Mouse (Mus musculus) heart, postnatal 4 days (tissue): ENCODE results near the gene Pitpnm3. TPM values are rescaled to one million over a fixed set of nuclear protein-coding genes. Genes with fewer than 3 reads are reported as not detected.

ENCODE experiments used
- DNase-seq: peaks from one replicate; pipeline ENCODE4 v3.0.0; 2021
- total RNA-seq, 2 experiments: library from RNA; stranded (reverse); gene quantifications; 2 replicates each; pipeline ENCODE4 v1.2.3; 2021

Pitpnm3 gene
- total RNA-seq, 2 experiments from 2014 or later = 1.7 TPM

DNA sequence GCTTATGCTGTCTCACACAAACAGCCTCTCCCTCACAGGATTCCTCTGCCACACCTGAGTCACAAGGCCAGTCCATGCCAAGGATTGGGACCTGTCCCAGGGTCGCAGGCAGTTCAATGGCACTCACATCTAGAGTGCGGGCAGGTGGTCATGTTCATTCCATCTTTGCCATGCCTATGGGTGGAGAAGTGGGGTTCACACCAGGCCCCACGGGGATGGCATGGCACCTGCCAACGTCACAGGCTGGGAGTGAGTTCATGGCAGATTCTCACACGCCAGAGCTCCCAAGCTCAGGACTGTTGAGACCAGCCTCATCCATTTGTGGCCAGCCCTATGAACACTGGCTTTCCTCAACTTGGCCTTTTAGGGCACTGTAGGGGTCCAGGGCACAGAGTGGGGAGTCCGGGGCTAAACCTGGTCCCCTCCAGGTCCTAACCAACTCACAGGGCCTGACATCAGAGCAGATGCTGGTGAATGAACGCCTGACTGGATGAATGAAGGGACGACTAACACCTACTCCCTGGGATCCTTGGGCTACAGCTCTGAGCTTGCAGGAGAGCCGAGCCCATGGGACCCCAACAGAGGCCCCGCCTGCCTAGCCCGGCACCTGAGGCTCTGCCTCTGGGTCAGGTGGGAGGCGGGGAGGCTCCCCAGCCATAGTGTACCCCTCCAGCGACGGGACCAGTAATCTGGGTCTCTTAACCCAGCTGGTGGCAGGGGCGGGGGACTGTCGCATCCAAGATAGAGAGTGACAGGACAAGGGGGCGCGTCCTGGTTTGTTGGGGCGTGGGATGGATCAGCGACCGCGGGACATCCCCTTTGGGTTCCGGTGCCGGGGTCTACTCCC lies 819 bp downstream of the Pitpnm3 start:
- no peak for DNase-seq

DNA sequence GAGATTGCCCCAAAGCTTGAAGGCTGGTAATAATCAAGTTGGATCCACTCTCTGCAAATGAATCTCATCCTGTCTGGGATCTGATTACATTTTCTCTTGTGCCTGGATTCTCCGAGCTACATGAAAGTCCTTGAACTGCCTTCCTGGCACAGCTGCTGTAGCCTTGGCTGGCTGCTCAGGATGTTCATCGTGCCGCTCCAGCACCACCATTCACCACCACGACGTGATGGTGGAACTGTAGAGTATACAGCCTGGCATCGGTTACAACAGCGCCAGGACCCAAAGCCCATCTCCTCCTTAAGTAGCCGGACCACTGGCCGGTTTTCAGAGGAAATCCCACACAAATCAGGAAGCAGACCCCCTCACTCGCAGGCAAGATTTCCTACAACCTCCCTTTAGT lies 2.5 kb downstream of the Pitpnm3 start:
- DNase-seq = peak; percentile 17

DNA sequence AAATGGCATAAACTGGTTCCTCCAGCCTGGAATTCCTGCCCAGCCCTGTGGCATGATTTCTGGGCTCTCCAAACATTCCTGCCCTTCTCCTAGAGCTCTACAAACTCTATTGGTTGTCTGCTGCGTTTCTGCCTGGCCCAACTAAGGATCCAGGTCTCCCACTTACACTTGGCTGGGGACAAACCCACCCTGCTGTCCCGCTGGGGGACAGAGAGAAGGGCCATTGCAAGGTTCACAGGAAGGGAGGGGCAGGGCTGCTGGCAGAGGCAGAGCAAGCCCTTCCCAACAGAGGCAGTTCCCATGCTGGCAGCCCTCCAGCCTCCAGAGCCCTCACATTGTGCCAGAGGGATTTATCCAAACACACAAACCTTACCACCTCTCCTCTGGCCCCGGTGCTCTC lies 3.3 kb downstream of the Pitpnm3 start:
- peak; percentile 84 for DNase-seq

DNA sequence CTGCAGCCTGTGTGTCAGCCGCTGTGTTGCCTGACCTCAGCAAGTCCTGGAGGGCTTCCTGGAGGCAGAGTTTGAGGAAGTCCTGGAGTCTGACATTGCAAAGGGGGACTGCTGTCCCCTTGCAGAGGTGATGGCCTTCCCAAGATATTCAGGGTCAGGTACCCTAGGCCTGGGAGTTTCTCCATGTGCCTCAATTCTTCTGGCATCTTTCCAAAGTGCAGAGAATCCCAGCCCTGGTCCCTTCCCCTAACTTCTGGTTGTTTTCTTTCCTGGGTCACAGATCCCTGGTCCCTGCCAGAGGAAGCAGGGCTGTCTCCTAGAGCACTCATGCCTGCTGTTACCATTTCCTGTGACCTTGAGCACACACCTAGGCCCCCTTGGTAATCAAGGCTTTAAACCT lies 3.9 kb downstream of the Pitpnm3 start:
- DNase-seq = no peak

DNA sequence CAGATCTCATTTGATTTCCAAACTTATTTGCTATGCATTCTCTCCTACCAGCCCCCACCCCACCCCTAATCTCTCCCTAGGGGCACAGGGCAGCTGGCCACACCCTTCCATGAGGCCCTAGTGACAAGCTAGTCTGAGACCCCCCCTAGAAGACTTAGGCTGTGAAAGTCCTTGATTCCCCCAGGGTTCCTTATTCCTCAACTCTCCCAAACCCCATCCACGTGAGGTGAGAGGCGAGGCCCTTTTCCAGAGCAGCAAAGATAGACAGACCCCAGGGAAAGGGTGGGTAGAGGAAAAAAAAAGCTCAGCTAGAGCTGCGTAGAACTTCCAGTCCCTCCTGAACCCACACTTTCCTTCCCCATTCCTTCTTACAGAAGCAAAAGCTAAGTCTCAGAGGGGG lies 4.7 kb downstream of the Pitpnm3 start:
- no peak for DNase-seq

DNA sequence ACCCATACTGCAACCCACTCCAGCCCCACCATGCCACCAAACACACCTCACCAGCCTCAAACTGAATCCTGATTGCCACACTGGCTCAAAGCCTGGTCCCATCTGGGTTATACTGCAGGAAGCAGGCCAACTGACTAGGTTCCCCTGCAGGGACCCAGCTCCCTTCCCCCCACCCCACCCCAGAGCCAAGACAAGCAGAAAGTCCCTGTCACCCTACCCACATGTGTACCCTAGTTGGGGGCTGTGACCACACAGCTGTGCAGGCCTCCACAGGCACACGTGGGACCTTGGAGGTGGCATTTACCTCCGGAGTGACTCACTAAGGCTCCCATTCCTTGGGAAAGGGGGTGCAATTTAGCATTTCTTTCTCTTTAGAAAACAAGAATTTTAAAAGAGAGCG lies 5.1 kb downstream of the Pitpnm3 start:
- no peak for DNase-seq

DNA sequence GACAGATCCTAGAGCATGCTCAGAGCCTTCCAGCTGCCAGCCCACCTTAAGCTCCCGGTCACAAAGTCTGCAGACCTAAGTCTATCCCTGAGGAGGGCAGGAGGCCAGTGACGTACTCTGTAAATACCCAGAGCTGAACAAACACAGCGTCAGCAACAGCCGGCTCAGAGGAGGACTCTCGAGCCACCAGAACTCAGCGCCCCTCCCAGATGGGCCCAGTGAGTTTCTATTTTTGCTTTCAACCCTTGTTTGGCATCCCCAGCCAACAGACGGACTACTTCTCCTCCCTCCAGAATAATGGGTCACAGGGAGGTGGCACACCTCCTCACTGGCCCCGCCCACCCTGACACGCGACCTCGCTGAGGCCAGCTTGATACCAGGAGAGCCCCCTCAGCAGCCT lies 5.6 kb downstream of the Pitpnm3 start:
- DNase-seq = peak; percentile 79

DNA sequence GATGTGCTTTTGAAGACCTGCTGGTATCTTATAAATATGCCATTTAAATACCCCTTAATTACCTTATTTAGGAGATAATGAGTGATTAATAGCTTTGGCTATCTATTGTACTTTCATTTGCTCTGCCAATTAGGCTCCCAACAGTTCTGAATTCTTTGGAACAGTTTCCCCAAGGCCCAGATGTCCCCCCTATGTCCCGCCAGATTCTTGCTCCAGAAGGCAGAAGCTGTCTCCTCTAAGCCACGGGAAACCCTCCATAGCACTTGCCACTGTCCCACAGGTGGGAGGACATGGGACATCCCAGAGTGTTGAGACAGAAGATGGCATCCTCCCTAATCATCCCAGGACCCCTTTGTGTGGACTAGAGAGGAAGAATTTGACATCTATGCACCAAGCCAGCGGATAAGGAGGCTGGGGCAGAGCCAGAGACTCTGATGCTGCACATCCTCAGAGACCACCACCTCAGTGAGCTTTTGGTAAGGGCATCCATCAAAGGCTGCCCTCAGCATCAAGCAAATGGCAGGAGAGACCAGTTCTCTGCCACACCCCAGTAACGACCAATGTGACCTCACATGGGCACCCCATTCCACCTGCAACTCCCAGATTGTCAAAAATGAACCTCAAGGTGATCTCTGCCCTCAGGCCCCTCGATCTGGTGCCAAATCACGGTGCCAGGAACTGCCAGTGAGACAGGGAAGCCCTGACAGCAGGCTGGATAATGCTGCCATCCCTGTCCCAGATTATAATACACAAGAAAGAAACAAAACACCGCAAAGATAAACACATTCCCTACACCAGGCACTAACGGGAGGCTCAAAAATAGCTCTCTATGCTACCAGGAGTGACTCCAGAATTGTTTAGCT lies 6.3 kb downstream of the Pitpnm3 start:
- DNase-seq = peak; percentile 22

DNA sequence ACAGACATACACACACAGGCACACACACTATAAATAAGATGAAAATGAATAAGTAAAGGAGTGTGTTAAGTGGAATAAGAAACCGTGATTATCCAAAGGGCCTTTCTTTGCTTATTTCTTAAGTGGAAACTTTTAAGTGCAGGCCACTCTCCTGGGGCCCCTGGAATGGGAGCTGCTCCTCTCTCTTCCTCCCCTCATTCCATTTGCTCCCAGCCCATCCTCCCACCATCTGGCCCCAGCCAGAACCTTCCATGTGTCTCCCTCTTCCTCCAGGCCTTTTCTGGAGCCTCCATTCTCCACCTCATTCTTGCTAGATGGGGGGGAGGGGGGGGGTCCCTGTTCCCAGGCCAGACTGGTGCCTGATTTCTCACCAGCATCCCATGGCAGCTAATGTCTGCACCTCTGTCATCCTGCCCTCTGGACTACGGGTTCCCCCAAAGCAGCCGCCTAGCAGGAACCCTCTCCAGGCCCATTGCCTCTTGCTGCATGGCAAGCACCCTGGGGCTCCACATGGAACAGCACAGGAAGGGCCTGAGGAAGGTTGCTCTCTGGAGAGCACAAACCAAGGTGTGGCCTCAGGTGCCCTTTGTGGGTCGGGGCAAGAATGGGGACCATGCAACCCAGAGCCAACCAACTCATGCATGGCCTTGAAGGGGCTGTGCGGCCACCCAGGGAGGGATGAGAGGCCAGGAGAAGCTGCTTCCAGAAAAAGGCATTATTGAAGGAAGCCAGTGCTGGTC lies 8.0 kb downstream of the Pitpnm3 start:
- no peak for DNase-seq

DNA sequence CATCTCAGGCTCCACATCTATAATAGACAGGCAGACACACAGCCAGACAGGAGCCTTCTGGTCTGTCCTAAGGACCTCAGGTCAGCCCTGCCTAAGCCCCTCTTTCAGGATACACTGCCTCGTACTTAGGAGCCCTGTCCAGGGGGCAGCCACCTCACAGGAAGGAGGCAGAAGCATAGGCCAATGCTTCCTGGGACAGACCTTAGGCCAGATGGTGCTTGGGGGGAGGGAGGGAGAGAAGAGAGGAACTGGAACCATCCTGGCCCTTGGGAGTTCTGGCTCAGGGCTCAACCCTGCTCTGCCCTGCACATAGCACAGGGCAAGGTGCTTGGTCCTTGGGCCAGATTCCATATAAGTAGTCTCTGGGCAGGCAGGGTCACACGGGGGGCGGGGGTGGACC lies 9.8 kb downstream of the Pitpnm3 start:
- DNase-seq = no peak

DNA sequence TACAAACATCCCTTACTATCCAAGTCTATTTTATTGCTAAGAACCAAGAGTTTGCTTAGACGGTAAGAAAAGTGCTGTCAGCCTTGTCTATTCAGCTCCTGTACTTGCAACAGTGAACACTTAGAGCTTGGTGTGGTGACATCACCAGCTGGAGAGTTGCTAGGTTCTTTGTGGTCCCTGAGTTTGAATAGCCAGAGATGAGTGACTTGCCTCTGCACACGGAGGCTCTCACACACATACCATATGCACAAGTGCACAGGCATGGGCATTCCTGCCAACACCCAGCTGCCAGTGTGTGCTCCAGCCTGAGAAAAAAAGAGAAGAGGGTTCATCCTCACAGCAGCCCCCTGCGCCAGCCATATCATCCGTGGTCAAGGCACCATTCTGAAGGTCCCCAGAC lies 12.0 kb downstream of the Pitpnm3 start:
- DNase-seq = no peak

DNA sequence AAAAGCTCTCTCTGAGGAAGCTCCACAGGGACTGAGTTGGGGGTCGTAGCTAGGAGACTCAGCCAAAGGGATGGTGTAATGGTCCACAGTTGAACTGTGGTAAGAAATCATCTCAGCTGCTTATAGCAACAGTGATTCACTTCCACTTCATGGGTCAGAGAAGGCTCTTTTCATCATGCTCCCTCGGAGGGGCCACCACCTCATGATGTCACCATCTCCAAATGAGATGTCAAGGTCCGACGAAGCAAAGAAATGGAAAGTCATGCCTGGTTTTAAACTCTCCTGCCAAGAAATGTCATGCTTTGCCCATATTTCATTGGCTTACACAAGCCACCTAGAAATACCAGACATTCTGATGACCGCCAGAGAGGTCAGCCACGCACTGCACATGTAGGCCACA lies 15.2 kb downstream of the Pitpnm3 start:
- no peak for DNase-seq

DNA sequence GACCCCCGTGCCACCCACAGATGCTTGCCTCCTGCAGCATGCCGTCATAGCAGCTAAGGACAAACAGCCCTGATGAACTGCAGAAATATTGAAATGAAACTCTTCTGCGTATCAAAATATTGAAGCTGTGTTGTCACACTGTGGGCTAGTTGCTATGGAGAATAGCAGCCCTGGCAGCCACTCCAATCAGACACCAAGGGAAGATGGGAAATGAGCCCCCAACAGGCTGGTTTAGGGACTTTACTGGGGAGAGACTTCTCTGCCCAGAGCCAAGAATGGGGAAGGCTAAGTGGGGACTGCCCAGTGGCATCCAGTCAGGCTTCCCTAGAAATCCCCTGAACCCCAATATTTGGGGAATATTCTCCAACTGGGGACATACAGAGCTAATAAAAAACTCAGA lies 16.9 kb downstream of the Pitpnm3 start:
- DNase-seq = no peak

DNA sequence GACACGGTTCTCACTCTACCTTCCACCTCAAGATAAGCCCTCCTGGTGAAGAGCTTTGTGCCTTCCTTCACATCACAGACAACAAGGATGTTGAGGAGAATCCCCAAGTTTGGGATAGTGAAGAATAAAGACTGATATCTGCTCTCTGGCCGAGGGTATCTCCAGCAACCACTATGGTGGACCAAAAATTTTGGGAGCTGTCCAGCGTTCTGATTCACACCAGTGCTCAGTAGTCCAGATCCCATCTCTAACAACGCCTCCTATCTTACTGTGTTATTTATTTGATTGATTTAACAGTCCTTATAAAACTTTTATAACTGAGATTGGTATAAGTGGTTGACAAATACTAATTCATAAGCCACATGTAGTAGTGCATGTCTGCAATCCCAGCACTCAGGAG lies 22.3 kb downstream of the Pitpnm3 start:
- DNase-seq = peak; percentile 30

DNA sequence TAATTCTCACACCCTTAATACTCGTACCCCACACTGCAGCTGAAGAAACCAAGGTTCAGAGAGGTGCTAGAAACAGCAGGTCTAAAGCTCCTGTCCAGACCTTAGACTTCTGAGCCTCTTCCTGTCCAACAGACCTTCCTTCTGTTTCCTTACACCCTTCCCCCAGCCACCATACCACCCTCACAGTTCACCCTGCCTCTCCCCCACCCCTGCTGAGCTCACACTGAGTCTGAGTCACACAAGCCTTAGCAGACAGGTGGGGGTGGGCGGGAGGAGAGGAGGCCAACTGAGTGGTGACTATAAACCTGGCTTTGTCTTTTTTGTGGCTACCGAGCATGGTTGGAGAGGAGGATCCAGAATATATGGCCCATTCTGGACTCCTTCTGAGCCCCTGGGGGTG lies 24.9 kb downstream of the Pitpnm3 start:
- DNase-seq = no peak

DNA sequence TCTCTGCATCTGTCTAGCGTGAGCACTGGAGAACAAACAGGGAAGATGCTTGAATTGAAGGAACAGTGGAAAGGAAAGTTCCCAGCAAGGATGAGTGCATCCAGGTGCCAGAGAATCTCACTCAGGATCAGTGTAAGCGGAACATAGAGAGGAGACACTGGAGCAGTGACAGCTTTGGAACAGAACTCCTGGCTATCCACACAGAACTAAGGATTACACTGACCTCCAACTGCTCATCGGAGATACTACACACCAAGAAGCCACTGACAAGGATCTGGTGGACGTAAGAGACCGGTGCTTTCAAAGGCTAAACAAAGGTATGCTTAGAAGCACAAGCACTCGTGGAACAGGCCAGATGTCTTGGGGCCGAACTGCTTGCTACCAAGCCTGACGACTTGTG lies 31.4 kb downstream of the Pitpnm3 start:
- no peak for DNase-seq

DNA sequence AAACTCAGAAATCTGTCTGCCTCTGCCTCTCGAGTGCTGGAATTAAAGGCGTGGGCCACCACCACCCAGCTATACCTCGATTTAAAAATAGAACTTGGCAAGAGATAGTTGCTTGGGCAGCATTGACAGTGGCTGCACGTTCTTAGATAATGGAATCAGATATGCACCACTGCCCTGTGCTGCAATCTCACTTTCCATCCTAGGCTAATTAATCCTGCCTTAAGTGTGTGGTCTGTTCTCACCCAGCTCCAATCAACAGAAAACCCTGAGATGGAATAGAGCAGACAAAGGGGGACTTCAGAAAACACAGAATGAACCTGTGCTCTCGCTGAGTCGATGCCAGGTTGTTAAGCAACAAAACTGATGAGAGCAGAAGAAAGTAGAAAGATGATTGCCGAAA lies 32.0 kb downstream of the Pitpnm3 start:
- DNase-seq = no peak

DNA sequence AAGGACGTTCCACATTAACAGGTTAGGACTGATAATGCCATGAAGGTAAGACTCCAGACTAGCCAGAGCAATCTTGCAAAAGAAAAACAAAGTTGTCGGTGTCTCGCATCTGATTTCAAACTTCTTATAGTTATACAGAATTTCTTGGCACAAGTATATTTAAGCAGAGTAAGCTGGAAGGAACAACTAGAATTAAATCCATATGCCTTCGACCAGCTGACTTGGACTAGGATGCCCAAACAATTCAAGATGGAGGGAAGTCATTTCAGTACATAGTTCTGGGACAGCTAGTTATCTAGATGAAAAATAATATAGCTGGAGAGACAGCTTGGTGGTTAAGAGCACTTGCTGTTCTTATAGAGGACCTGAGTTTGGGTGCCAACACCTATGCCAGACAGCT lies 34.6 kb downstream of the Pitpnm3 start:
- DNase-seq = no peak

DNA sequence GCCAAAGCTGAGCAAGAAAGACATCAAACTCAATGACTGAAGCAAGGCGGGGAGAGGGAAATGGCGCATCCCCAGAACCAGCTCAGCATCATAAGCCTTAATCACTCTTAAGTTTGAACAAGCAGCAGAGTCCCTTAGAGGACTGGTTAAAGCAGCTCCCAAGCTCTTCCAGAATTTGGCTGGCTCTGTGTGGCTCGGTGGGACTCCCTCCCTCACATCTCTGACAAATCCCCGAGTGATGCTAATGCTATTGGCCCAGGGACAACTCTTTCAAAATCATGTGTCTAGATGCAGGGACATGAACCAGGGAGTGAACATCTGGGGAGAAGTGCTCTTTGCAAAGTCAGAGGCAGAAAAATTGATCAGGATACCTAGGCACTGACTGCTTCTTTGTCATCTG lies 36.4 kb downstream of the Pitpnm3 start:
- DNase-seq = no peak

DNA sequence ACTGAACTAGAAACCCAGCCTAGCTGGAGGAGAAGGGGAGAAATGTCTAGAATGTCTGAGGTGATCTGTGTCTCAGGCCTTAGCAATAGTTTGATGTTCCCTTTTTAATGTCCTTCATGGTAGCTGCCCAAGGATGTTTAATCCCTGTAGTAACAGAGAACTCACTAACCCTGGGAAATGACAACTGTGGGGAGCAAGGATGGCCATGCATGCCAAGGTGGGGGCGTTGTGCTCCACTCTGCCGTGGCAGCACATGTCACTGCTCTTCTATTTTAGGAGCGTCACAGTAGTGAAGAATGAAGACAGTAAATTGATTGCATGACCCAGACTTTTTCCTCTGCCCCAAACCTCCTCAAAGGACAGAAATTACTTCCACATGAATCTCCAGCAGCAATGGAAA lies 37.6 kb downstream of the Pitpnm3 start:
- DNase-seq = no peak

DNA sequence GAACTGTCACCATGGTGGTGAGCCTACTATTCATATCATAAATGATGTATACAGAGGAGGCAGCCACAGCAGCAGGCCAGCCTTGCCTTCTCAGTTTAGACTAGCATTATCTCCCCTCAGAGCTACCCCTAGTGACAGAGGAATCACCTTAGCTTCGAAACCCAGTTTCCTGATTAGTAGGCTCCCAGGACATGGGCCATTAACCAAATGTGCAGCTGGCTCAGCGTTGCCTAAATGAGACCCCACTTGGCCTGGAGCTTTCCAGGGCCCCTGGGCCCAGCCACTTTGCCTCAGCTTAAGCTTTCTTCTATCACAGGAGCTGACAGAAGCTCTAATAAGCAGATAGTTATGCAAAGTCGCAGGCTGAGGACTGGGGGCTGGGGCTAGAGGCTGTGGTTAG lies 39.6 kb downstream of the Pitpnm3 start:
- DNase-seq = no peak

DNA sequence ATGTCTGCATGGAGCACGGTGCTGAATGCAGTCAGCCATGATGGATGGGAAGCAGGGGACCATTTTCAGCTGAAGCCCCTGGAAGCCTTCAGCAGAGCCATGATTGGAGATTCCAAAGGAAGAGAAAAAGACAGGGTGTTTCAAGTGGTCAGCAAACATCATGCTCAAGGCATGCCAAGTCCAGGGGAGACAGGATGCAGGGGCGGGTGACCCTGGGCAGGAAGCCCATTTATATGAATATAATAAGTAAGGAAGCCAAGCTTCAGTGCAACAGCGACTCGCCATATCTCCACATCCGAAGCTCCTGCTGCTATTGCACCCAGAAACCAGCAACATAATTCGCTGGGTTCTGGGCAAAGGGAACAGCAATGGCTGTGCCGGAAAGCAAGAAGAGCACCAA lies 41.1 kb downstream of the Pitpnm3 start:
- DNase-seq = peak; percentile 70

DNA sequence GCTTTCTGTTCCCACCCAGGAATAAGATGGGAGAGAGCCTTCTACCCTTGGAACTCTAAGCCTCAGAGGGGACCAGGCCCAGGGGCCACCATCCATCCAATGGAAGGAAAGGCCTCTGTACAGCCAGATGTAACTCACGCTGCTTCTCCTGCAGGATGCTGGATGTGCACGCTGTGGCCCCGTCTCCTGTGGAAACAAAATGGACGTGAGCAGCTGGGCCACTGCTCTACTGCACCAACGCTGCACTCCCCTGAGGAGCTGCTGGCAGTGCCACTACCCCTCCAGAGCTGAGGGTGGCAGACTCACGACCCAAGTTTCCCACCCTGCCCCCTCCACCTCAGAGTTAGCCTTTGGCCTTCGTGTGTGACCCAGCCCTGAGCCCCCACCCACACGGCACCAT lies 43.2 kb downstream of the Pitpnm3 start:
- DNase-seq = no peak
